Mouse (Mus musculus): ENCODE measurements around the gene Pycr1. TPM values are rescaled to one million over a fixed set of nuclear protein-coding genes. Genes with fewer than 3 reads are reported as not detected.

The Pycr1 gene
- total and polyA plus RNA-seq, 2 experiments from 2014 or later = 2.1 to 6.3 TPM

DNA sequence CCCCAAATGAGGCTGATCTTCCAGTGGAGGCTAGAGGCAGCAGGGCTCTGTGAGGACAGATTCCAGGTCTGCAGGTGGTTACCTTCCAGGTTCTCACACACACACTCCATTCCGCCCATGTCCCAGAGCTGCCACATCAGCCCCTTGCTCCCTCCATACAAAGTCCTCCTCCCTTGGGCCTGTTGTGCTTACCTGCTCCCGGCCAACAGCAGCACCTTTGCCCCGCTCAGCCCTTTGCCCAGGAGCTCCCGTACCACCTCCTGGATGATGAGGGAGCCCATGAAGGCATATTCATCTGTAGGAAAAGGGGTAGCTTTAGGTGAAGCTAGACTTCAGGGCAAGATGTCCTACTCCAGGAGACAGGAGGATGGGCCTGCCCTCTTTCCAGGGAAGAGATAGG is 13.7 kb upstream of the Pycr1 start:
- peaks cover 56% of the 10 kb centered on the region for H3K27me3 ChIP-seq (ENCODE audit: control insufficient read depth, insufficient read depth, low read length)
- H3K4me3 ChIP-seq (ENCODE audit: low read depth, low read length) = no peak overlapping the region
- H3K9ac ChIP-seq (replicated peaks; ENCODE audit: low read depth, low read length) = no peak overlapping the region
- 82% methylated on average over 4 of the region's 4 CpGs for WGBS
- no peak overlapping the region for H3K27ac ChIP-seq (ENCODE audit: low read depth)
- DNase-seq (ENCODE audit: low spot score) = no peak
- TF ChIP-seq EP300 (IDR thresholded peaks at IDR 0.05; ENCODE audit: low read depth) (no peak), CTCF (IDR thresholded peaks at IDR 0.05; ENCODE audit: low read depth) (no peak)
- H3K36me3 ChIP-seq (replicated peaks; ENCODE audit: control insufficient read depth, insufficient read depth, low read length) = no peaks in the 10 kb centered on the region
- H3K4me2 ChIP-seq (ENCODE audit: low read depth, low read length) = no peak overlapping the region
- H3K9me3 ChIP-seq (replicated peaks; ENCODE audit: control insufficient read depth, low read length) = no peaks in the 10 kb centered on the region
- no peak for ATAC-seq (ENCODE audit: insufficient read depth, low read depth)
- peaks cover 12% of the 10 kb centered on the region; the same call in 1 of the 2 replicates for H3K4me1 ChIP-seq (ENCODE audit: control insufficient read depth, insufficient read depth)

DNA sequence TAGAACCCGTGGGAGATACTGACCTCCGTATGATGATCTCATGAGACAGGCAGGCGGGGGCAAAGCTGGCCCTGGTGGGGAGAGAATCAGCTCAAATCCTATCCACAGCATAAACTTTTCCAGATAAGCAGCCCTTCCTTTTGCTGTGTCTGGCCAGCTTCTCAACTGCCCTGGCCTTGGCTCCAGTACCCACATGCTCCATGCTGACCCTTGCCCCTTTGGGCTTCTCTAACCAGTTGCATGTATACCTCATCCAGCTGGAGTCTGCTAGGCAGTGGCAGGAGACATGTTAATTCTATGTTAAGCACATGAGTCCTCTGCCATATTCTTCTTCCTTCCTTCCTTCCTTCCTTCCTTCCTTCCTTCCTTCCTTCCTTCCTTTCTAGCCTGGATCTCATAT is 11.2 kb upstream of the Pycr1 start:
- 52% methylated on average over 3 of the region's 3 CpGs for WGBS

DNA sequence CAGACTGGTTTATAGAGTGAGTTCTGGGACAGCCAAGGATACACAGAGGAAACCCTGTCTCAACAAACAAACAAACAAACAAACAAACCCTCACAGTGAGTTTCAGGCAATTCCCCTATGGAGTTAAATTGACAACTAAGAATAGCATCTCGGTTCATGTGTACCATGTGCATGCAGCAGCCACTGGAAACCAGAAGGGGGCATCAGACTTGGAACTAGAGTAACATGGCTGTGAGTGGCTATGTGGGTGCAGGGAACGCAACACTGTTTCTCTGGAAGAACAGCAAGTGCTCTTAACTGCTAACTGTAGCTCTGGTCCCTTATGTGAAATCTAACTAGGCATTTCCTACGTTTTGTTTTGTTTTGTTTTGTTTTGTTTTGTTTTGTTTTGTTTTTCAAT is 8.3 kb upstream of the Pycr1 start:
- WGBS = 71% methylated on average over 3 of the region's 3 CpGs

More for the DNA sequence above, 11.2 kb upstream of the Pycr1 start:
- no peaks in the 10 kb centered on the region for H3K9me3 ChIP-seq (replicated peaks; ENCODE audit: control insufficient read depth, low read length)
- DNase-seq (ENCODE audit: low spot score) (no peak), ATAC-seq (ENCODE audit: insufficient read depth, low read depth) (no peak)
- TF ChIP-seq CTCF (IDR thresholded peaks at IDR 0.05; ENCODE audit: low read depth) (no peak), EP300 (IDR thresholded peaks at IDR 0.05; ENCODE audit: low read depth) (no peak)
- no peaks in the 10 kb centered on the region for H3K36me3 ChIP-seq (replicated peaks; ENCODE audit: control insufficient read depth, insufficient read depth, low read length)
- H3K4me3 ChIP-seq (ENCODE audit: low read depth, low read length) = no peak overlapping the region
- peaks cover 30% of the 10 kb centered on the region for H3K27me3 ChIP-seq (ENCODE audit: control insufficient read depth, insufficient read depth, low read length)
- no peak overlapping the region for H3K9ac ChIP-seq (replicated peaks; ENCODE audit: low read depth, low read length)
- no peak overlapping the region for H3K4me2 ChIP-seq (ENCODE audit: low read depth, low read length)
- H3K4me1 ChIP-seq (ENCODE audit: control insufficient read depth, insufficient read depth) = no peaks in the 10 kb centered on the region
- H3K27ac ChIP-seq (ENCODE audit: low read depth) = no peak overlapping the region

DNA sequence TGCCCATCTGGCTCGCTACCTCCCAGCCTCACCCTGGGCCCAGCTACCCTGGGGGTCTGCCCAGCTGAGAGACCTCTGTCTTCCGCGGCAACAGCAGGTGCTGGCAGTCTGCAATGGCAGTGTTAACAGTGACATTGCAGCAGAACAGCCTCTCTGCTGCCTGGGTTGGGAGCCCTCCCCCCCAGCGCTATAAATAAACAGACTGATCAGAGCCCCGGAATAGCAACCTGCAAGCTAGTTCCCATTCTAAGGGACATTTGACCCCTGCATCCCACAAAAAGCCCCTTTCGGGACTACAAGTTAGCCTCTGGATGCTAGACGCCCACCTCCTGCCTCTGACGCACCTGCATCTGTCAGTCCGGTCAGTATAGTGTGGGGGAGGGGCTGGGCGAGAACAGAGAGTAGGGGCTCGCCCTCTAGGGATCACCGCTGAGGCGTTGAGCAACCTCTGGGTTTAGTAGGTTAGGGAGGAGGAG is 4.5 kb upstream of the Pycr1 start, which contains the start of gene Myadml2:
Gene Myadml2 (minus strand): TSS at position 158 of the 476 bp plus-strand sequence.
- peak within 1 kb of the TSS; percentile 97 for H3K27ac ChIP-seq (ENCODE audit: low read depth)
- peak within 1 kb of the TSS; percentile 79 for H3K9ac ChIP-seq (replicated peaks; ENCODE audit: low read depth, low read length)
- H3K36me3 ChIP-seq (replicated peaks; ENCODE audit: control insufficient read depth, insufficient read depth, low read length) = no peaks in the 10 kb centered on the region
- peak within 1 kb of the TSS; percentile 78 for H3K4me2 ChIP-seq (ENCODE audit: low read depth, low read length)
- peak; percentile 83 for ATAC-seq (ENCODE audit: insufficient read depth, low read depth)
- 2% methylated on average over 13 of the region's 13 CpGs for WGBS
- H3K4me3 ChIP-seq (ENCODE audit: low read depth, low read length) = peak within 1 kb of the TSS; percentile 58
- TF ChIP-seq CTCF (IDR thresholded peaks at IDR 0.05; ENCODE audit: low read depth) = no peak
- peak; percentile 44; the same call in 1 of the 2 replicates for TF ChIP-seq EP300 (IDR thresholded peaks at IDR 0.05; ENCODE audit: low read depth)
- peaks cover 18% of the 10 kb centered on the region for H3K4me1 ChIP-seq (ENCODE audit: control insufficient read depth, insufficient read depth)
- H3K9me3 ChIP-seq (replicated peaks; ENCODE audit: control insufficient read depth, low read length) = no peaks in the 10 kb centered on the region
- no peaks in the 10 kb centered on the region for H3K27me3 ChIP-seq (ENCODE audit: control insufficient read depth, insufficient read depth, low read length)
- peak; percentile 80 for DNase-seq (ENCODE audit: low spot score)

More for the DNA sequence above, 8.3 kb upstream of the Pycr1 start:
- Histone ChIP-seq H3K4me1 (ENCODE audit: control insufficient read depth, insufficient read depth) (peaks cover 2% of the 10 kb centered on the region; the same call in 1 of the 2 replicates), H3K27ac (ENCODE audit: low read depth) (no peak overlapping the region), H3K36me3 (replicated peaks; ENCODE audit: control insufficient read depth, insufficient read depth, low read length) (no peaks in the 10 kb centered on the region), H3K9ac (replicated peaks; ENCODE audit: low read depth, low read length) (no peak overlapping the region), H3K27me3 (ENCODE audit: control insufficient read depth, insufficient read depth, low read length) (peaks cover 6% of the 10 kb centered on the region; the same call in 1 of the 2 replicates), H3K9me3 (replicated peaks; ENCODE audit: control insufficient read depth, low read length) (no peaks in the 10 kb centered on the region), H3K4me3 (ENCODE audit: low read depth, low read length) (no peak overlapping the region), H3K4me2 (ENCODE audit: low read depth, low read length) (no peak overlapping the region)
- DNase-seq (ENCODE audit: low spot score) (no peak), ATAC-seq (ENCODE audit: insufficient read depth, low read depth) (no peak)
- TF ChIP-seq CTCF (IDR thresholded peaks at IDR 0.05; ENCODE audit: low read depth) (peak; percentile 24; the same call in 1 of the 2 replicates), EP300 (IDR thresholded peaks at IDR 0.05; ENCODE audit: low read depth) (no peak)

DNA sequence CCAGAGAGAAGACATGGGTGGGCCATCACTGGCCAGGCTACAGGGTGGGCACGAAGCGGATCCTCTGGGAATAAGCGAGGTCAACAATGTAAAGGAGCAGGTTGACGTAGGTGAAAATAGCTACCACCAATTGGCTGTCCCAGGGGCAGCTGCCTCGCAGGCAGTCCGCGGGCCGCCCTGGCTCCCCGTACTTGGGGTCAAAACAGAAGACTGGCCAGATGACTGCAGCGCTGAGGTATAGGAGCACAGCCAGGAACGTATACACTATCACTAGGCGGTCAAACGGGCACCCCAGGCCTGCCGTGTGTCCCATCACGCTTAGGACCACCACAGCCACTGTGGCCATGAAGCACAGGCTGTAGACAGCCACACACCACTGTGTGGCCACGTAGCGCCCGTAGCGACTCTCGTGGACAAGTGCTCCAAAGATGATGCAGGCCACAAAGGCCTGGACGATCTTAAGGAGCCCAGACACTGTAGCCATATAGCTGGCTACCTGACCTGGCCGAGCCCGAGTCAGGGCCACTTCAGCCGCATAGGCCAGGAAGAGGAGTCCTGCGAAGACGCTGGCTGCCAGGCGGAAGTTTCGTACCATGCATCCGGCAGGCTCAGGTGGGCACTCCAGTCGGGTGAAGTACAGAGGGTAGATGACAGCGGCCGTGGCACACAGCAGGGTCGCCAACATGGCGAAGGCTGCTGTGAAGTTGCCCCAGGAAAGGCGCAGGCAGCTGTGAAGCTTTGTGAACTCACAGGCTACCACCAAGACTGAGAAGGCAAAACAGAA is 3.7 kb upstream of the Pycr1 start:
- Histone ChIP-seq H3K9me3 (replicated peaks; ENCODE audit: control insufficient read depth, low read length) (no peaks in the 10 kb centered on the region), H3K36me3 (replicated peaks; ENCODE audit: control insufficient read depth, insufficient read depth, low read length) (no peaks in the 10 kb centered on the region), H3K4me1 (ENCODE audit: control insufficient read depth, insufficient read depth) (peaks cover 23% of the 10 kb centered on the region), H3K27me3 (ENCODE audit: control insufficient read depth, insufficient read depth, low read length) (no peaks in the 10 kb centered on the region), H3K4me2 (ENCODE audit: low read depth, low read length) (peak overlapping the region; percentile 78), H3K9ac (replicated peaks; ENCODE audit: low read depth, low read length) (peak overlapping the region; percentile 79), H3K4me3 (ENCODE audit: low read depth, low read length) (peak overlapping the region; percentile 58), H3K27ac (ENCODE audit: low read depth) (peak overlapping the region; percentile 97)
- ATAC-seq (ENCODE audit: insufficient read depth, low read depth) = no peak
- TF ChIP-seq CTCF (IDR thresholded peaks at IDR 0.05; ENCODE audit: low read depth) = no peak
- TF ChIP-seq EP300 (IDR thresholded peaks at IDR 0.05; ENCODE audit: low read depth) = no peak
- WGBS = 60% methylated on average over 35 of the region's 35 CpGs
- DNase-seq (ENCODE audit: low spot score) = no peak

Measured in heart, postnatal 0 days (tissue).